Mouse (Mus musculus) c-Kit-positive CD71-positive TER-119-positive erythroid progenitor cells, embryonic 14.5 days (primary cell): ENCODE results near the gene Trappc6a.

Experiments
- DNase-seq: peaks from one replicate; pipeline ENCODE4 v3.0.0-alpha.2; 2013; ENCODE audit warnings: low spot score

Trappc6a gene

GRCm38 (mm10) chr7:19508150-19508923 lies at the start of gene Trappc6a, which contains the start of gene Bloc1s3:
TSS of gene Trappc6a (plus strand) at chr7:19508395.
TSS of gene Bloc1s3 (minus strand) at chr7:19508367.
- peak; percentile 93 for DNase-seq

- DNase-seq = peak; percentile 73
These were observed 49.5 kb upstream of the Trappc6a start, which contains the start of gene Mark4 for GRCm38 (mm10) chr7:19458591-19459111. TSS of gene Mark4 (minus strand) at chr7:19458821.

GRCm38 (mm10) chr7:19459144-19459870 lies 48.9 kb upstream of the Trappc6a start:
- DNase-seq = no peak

GRCm38 (mm10) chr7:19460500-19460899 lies 47.7 kb upstream of the Trappc6a start:
- DNase-seq = no peak

- DNase-seq = peak; percentile 55
These were observed 46.7 kb upstream of the Trappc6a start for GRCm38 (mm10) chr7:19461488-19461887.

- DNase-seq = no peak
These were observed 45.8 kb upstream of the Trappc6a start for GRCm38 (mm10) chr7:19462443-19462842.

GRCm38 (mm10) chr7:19462884-19463381 lies 45.3 kb upstream of the Trappc6a start, which contains the start of gene Exoc3l2:
TSS of gene Exoc3l2 (plus strand) at chr7:19463331.
- DNase-seq = no peak

- no peak for DNase-seq
These were observed 43.6 kb upstream of the Trappc6a start for GRCm38 (mm10) chr7:19464367-19465307.

- no peak for DNase-seq
These were observed 41.5 kb upstream of the Trappc6a start for GRCm38 (mm10) chr7:19466602-19467145.

GRCm38 (mm10) chr7:19467638-19468037 lies 40.6 kb upstream of the Trappc6a start:
- DNase-seq = no peak

GRCm38 (mm10) chr7:19468279-19468678 lies 39.9 kb upstream of the Trappc6a start:
- DNase-seq = no peak

- DNase-seq = no peak
These were observed 38.8 kb upstream of the Trappc6a start for GRCm38 (mm10) chr7:19469404-19469803.

GRCm38 (mm10) chr7:19470308-19470707 lies 37.9 kb upstream of the Trappc6a start:
- DNase-seq = no peak

GRCm38 (mm10) chr7:19472403-19472802 lies 35.8 kb upstream of the Trappc6a start:
- DNase-seq = no peak

GRCm38 (mm10) chr7:19473875-19474443 lies 34.2 kb upstream of the Trappc6a start:
- no peak for DNase-seq

- DNase-seq = no peak
These were observed 31.1 kb upstream of the Trappc6a start for GRCm38 (mm10) chr7:19477084-19477483.

- no peak for DNase-seq
These were observed 30.4 kb upstream of the Trappc6a start for GRCm38 (mm10) chr7:19477624-19478384.

GRCm38 (mm10) chr7:19483281-19483680 lies 24.9 kb upstream of the Trappc6a start:
- DNase-seq = no peak

- no peak for DNase-seq
These were observed 22.7 kb upstream of the Trappc6a start for GRCm38 (mm10) chr7:19485488-19485887.

GRCm38 (mm10) chr7:19486549-19486948 lies 21.6 kb upstream of the Trappc6a start:
- no peak for DNase-seq
